8 mouse cellular contexts compared by ENCODE assay signal in genomic region chr2:4557028-4557427, GRCm38 (mm10).
DNase-seq lines count a peak whose midpoint lies in the region; ATAC-seq lines count a peak whose summit lies in the region.

No protein-coding gene starts in this region.

- peaks cover 33% of the 10 kb centered on the region for H3K79me2 ChIP-seq in macrophage (ENCODE audit: inconsistent target)

- intact Hi-C loops in left cerebral cortex, postnatal 14 days (cut with DNase I) = no loop called here

- no peak overlapping the region for H3K4me2 ChIP-seq in heart, embryonic 15.5 days

- DNase-seq in kidney, postnatal 10 days = peak; percentile 46
- no peak for DNase-seq in kidney, adult 9 months
- DNase-seq in right cerebral cortex, adult 18-20 months = no peak
- no peak for DNase-seq in left cerebral cortex, postnatal 14 days (ENCODE audit: low spot score in 2 of 2)

- ATAC-seq in heart, embryonic 15.5 days (replicated peaks; ENCODE audit: insufficient number of reproducible peaks, insufficient read depth, low FRiP score, low read depth) = no peak
- no peak for ATAC-seq in CD4-positive, CD25-positive, alpha-beta regulatory T cell, adult 4 months

- H3K4me1 ChIP-seq in brown adipose tissue, adult 24 weeks (ENCODE audit: control insufficient read depth, insufficient read depth, insufficient read length, low read length) = peaks cover 16% of the 10 kb centered on the region; the same call in 1 of the 2 replicates
- H3K4me1 ChIP-seq in heart, embryonic 15.5 days (replicated peaks) = peaks cover 57% of the 10 kb centered on the region

- no peaks in the 10 kb centered on the region for H3K9me3 ChIP-seq in heart, embryonic 15.5 days (replicated peaks)

- H3K9ac ChIP-seq in heart, embryonic 15.5 days = no peak overlapping the region

- H3K4me3 ChIP-seq in brown adipose tissue, adult 24 weeks (ENCODE audit: insufficient read depth, low read depth, low read length) = no peak overlapping the region
- H3K4me3 ChIP-seq in heart, embryonic 15.5 days = no peak overlapping the region
- no peak overlapping the region for H3K4me3 ChIP-seq in macrophage (ENCODE audit: inconsistent target)

- 0 out of 2 replicates have a peak overlapping the region, but pooled peaks have one; percentile 38 for H3K27ac ChIP-seq in brown adipose tissue, adult 24 weeks (replicated peaks; ENCODE audit: low read depth, low read length)
- H3K27ac ChIP-seq in heart, embryonic 15.5 days = peak overlapping the region; percentile 98
- peak overlapping the region; percentile 95 for H3K27ac ChIP-seq in macrophage

- H3K36me3 ChIP-seq in heart, embryonic 15.5 days = no peaks in the 10 kb centered on the region
- H3K36me3 ChIP-seq in macrophage (ENCODE audit: inconsistent target) = no peaks in the 10 kb centered on the region

- WGBS in heart, embryonic 15.5 days = 31% methylated on average over 4 of the region's 4 CpGs
- 10% methylated on average over 4 of the region's 4 CpGs for WGBS in macrophage (ENCODE audit: missing documents)

- H3K27me3 ChIP-seq in heart, embryonic 15.5 days = no peaks in the 10 kb centered on the region

Comparison
In these comparisons a context has a peak if more than half of its experiments do, and no peak if none do; other contexts are left out.
1. H3K27ac ChIP-seq: peak in every context shown above with its lines; median percentile 98 in heart, embryonic 15.5 days; 95 in macrophage; 38 in brown adipose tissue, adult 24 weeks.